Comparison of ENCODE assay signal across 16 mouse cellular contexts in the genomic region with DNA sequence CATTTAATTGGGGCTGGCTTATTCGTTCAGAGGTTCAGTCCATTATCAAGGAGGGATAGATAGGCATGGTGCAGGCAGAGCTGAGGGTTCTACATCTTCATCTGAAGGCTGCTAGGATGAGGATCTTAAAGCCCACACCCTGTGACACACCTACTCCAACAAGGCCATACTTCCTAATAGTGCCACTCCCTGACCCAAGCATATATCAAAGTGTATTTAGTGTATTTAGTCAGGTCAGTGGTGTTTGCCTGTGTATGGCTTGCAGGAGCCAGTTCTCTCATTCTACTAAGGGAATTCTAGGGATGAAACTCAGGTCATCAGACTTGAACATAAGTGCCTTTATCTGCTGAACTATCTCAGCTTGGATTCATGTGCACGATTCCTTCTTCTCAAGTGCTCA.
"Had no signal": no experiment of that assay in that cellular context is flagged by ENCODE, and none has a peak within 500 bp of the region (broad histone marks: within the 10 kb centered on the region; RNA-seq: fewer than 3 reads in every experiment).

No protein-coding gene starts in this region.

- H3K9ac ChIP-seq: neural tube, embryonic 12.5 days; neural tube, embryonic 13.5 days; neural tube, embryonic 15.5 days; stomach, embryonic 15.5 days had no signal

- H3K27me3 ChIP-seq: neural tube, embryonic 12.5 days; neural tube, embryonic 13.5 days; neural tube, embryonic 15.5 days; stomach, embryonic 15.5 days had no signal

- H3K9me3 ChIP-seq: neural tube, embryonic 12.5 days; neural tube, embryonic 13.5 days; neural tube, embryonic 15.5 days; stomach, embryonic 15.5 days had no signal

- H3K4me1 ChIP-seq: neural tube, embryonic 12.5 days had no signal

- DNase-seq: retina, postnatal 1 day; right cerebral cortex, adult 18-20 months; right cerebral cortex, postnatal 14 days; right cerebral cortex, postnatal 25 days; right cerebral cortex, postnatal 4 days; spleen, adult 18-20 months; thymus, adult 18-20 months; thymus, adult 2 months; thymus, postnatal 14 days; thymus, postnatal 25 days; thymus, postnatal 36 days; thymus, postnatal 4 days had no signal

- H3K4me2 ChIP-seq: neural tube, embryonic 12.5 days; neural tube, embryonic 13.5 days; neural tube, embryonic 15.5 days; stomach, embryonic 15.5 days had no signal

- H3K4me3 ChIP-seq: neural tube, embryonic 12.5 days; neural tube, embryonic 13.5 days; neural tube, embryonic 15.5 days; stomach, embryonic 15.5 days had no signal

- H3K27ac ChIP-seq: neural tube, embryonic 12.5 days; neural tube, embryonic 13.5 days; neural tube, embryonic 15.5 days; stomach, embryonic 15.5 days had no signal
